Mouse (Mus musculus): ENCODE results near the gene 1700011L22Rik.

The 1700011L22Rik gene

DNA sequence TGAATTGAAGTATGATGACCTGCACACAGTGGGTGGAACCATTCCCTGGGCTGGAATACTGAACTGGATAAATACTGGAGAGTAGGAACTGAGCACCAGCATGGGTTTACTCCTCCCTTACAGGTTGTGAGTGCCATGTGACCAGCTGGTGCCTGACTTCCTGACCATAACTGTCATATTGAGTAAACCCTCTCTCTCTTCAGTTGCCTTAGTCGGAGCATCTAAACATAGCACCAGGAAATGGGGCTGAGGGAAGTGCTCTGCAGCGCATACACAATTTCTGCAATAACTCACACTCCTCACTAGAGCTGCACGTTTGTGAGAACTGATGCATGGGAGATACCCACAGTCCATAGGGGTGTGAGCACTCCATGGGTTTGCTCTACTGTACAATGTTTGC is 9.1 kb downstream of the 1700011L22Rik start:
- no peak for DNase-seq (ENCODE audit: low spot score)

DNA sequence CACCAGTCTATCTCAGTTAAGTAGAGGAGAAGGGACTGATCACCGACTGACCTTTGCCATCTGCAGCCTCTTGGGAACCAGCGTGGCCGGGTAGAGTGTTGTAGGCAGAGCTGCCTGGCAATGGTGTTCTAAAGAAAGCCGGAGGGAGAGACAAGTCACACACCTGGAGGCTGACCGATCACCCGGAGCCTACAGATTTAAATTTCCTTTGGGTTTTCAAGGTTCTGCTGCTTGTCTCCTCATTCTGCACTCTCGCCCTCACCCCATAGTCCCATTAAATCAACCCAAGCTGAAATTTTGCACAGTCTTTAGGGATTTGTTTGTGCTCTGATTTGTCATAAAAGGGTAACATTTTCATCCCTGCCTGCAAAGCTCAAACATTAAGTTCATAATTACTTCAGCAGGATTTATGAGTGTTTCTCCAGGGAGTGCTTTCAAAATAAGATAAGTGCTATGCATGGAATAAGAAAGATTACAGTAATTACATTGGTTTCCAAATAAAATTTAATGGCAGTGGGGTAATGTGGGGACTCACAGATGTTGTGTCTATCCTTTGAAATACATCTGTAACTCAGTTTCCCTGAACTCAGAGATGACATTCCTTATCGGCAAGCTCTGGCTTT is 19.0 kb downstream of the 1700011L22Rik start:
- DNase-seq (ENCODE audit: low spot score) = no peak

DNA sequence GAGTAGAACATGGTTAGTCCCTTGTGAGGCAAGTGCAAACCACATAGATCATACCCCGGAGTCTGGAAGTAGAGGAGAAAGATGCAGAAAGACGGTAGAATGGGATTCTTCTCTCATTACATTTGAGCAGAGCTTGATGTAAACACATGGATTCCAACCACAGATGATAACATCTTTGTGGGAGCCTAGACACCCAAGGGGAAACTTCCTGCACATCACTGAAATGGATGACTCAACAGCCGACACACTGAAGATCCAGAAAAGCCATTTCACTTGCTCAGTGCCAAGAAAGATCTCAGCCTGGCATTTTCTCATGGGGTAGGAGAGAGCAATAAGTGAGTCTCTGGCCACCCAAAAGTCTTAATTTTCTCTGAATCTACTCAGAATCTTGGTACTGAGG is 20.5 kb downstream of the 1700011L22Rik start:
- no peak for DNase-seq (ENCODE audit: low spot score)

DNA sequence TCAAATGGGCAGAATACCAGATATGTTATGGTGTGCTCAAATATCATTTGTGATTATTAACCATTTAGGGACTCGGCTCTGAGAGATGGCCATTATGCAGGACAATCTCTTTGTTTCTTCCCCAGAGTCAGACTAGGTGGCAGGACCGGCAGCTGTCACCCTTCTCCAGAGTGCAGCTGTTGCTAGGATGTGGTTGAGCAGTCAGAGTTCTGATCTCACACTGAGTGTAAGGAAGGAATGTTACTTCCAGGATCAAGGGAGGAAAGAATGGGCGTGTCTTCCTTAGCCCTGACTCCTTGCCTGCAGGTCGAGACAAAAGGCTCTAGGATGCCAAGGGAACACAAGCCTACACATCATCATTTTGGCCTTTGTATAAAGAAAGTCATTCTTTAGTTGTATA is 21.2 kb downstream of the 1700011L22Rik start:
- DNase-seq (ENCODE audit: low spot score) = no peak

DNA sequence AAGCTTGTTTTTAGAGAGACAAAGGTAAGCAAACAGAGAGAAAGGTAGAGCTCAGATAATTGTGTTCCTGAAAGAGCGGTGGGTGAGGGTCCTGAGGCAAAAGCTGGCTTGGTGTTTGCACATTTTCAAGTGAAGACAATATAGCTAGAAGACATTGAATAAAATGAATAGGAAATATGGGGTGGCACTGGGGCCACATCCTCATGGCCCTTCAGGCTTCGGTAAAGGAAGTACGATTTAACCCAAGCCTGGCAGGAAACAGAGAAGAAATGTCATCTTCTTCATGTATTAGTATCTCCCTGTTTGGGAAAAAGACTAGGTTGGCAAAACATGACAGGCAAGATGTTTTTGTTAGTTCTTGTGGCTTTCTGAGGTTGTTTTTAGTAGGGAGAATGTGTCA is 22.3 kb downstream of the 1700011L22Rik start:
- DNase-seq (ENCODE audit: low spot score) = no peak

DNA sequence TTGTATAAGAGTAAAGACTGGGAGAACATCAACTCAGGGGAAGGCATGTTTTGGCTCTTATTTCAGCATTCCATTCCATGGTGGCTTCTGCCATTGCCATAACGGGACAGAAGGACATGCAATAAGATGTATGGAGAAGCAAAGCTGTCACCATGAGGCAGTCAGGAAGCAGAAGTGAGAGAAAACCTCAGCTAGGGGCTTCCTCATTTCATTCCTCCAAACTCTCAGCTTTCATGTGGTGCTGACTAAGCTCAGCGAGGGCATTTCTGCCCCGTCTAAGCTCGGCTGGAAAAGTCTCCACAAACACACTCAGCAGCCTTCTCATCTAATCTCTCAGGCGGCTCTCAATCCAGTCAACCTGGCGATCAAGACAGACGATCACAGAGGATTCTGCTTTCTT is 22.8 kb downstream of the 1700011L22Rik start:
- DNase-seq (ENCODE audit: low spot score) = no peak

DNA sequence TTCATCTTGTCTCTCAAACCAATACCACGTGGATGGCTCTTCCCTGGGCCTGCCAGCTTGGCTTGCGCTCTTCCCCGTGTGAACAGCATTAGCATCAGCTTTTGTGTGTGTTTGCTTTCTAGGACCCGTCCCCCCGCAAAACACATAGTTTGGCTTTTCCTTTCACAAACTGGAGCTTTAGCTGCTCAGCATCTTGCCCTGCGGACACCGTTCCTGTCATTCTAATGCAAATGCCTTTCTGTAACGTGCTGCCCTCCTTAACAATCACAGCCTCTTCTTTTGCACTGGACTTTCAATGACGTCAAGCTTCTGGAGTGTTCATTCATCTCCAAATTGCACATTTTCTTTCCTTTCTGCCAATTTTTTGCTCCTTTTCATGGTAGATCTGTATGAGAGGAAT is 24.0 kb downstream of the 1700011L22Rik start:
- DNase-seq (ENCODE audit: low spot score) = no peak

DNA sequence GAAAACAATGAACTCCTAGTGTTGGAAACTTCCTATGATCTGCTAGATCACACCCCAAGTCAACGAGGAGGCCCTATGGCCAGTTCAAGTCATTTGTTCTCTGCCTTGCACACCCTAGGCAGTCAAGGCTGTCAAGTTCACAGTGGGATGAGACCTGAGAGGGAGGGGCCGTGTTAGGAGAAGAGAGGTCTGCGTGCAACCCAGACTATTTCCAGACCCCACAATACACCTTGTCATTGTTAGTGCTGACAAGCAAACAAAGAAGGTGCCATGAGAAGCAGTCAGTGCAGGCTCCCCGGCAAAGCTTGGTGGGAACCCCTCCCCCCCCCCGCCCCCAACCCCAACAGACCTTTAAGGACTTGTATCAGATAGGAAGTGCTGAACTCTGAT is 25.6 kb downstream of the 1700011L22Rik start:
- no peak for DNase-seq (ENCODE audit: low spot score)

DNA sequence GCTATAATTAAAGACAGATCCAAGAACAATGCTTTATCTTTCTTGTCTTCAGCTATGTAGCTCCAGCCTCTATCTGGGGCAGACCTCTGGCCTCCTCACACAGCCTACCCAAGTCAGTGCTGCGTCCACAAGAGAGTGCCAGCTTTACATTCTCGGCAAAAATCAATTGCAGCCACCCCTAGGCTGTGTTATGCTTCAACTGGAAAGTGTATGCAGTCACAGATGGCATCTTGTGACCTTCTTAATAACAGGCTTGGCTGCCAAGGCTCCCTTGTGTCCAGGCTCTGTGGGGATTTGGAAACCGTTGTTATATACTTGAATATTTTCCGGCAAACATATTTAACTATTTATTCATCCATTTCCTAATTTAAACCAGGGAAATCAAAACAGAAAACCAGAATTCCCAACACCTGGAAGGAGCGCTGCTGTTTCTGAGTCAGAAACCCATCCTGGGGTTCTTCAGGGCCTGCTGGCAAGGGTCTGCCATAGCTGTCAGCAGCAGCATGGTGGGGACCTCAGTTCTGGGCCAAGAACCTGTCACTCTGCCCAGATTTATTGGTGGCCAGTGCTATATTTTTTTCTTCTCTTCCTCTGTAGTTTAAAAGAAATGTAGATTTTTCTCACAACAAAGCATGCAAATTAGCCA is 26.1 kb downstream of the 1700011L22Rik start:
- no peak for DNase-seq (ENCODE audit: low spot score)

DNA sequence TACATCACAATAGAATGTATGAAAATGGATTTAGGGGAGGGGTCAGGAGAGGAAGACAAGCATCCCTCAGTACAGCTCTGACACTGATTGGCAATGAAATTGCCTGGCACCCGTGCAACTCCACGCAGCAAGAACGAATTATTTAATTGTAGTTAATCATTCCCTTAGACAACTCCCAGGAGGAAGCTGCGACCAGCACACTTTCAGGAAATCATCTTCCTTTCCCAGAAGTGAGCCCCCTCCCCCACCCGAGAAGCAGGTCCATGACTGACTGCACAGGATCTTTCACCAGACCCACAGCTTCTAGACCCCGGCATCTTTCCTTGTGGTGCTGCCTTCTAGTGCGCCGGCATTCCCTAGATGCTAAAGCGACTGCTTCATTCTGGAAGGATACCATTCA is 36.7 kb downstream of the 1700011L22Rik start:
- no peak for DNase-seq (ENCODE audit: low spot score)

DNA sequence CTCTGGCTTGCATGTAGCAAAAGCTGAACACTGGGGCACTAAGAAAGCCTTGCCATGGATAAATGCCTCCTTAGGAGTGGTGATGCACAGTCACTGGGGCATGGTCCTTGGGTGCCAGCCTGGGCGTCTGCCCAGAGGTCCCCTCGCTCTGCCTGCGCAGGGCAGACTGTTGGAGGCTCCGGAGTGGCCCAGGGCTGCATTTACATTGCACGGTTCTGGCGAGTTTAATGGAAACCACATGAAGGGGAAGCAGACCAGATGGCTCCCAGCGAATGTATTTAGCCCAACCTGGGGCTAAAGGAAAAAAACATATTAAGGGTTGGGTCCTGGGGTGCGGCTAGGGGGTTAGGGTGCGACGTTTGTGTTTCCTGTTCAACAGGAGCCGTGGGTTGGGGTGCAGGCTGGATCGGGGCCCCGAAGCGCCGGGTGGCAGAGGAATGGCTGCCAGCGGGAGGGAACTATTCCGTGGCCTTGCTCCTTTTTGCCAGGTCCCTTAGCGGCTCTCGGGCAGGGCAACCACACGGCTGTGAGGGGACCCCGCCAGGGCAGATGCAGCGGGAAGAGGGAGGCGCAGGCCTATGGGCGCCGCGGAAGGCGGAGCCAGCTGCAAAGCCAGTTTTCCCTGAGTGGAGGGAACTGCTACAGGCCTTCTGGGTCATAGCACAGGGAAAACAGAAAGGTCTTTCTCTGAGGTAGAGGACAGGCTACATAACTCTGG is 38.6 kb downstream of the 1700011L22Rik start:
- no peak for DNase-seq (ENCODE audit: low spot score)

DNA sequence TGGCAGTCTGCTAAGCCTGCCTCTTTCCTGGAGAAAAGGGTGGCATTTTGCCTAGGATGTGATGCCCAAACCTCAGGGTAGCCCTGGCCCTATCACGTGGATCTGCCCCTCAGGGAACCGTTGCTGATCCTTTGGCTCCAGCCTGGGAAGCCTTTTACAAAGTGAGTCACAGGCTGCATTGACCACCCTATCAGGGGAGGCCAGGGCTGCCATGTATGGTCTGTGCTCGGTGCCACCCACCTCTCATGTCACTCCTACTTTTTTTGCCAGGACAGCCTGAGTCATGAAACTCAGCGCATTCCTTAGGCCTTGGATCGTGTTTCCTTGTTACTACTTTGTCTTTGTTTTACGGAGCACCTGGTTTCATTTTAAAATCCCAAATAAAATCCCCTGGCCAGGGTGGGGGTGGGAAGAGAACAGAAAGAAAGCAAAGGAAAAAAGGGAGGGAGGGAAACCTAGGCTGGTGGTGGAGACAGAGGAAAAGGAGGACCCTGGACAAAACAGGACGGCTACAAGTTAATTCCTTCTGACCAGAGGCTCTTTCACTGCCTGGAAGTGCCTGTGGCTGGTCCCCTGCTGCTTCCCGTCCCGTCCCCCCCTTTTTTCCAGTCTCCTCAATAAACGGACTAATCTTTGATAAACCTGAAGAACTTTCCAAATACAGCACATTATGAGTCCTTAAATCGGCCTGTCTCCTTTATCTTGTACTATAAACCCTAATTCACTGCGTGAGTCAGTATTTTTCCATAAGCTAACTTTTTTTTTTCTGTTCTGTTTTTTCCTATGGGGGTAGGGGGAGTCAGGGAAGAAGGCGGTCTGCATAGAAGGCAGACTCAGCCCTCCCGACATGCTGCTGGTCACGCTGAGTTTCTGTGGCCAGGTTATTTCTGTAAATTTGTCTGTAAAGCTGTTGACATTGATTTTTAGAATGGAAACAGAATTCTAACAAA is 39.4 kb downstream of the 1700011L22Rik start:
- DNase-seq (ENCODE audit: low spot score) = no peak

DNA sequence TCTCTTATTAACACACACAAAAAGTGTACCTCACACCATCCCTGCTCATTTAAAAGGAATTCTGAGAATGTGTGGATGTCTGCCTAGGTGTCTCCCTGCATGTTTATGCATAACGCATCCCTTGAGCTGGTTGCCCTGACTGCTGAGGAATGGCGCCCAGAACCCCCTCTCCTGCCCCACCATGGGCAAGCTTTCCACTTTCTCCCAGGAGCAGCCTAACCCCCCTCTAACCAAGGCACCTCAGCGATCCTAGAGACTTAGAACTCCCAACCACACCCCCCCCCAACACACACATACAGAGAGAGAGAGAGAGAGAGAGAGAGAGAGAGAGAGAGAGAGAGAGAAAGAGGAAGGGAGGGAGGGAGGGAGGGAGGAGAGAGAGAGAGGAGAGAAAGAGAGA is 40.2 kb downstream of the 1700011L22Rik start:
- no peak for DNase-seq (ENCODE audit: low spot score)

DNA sequence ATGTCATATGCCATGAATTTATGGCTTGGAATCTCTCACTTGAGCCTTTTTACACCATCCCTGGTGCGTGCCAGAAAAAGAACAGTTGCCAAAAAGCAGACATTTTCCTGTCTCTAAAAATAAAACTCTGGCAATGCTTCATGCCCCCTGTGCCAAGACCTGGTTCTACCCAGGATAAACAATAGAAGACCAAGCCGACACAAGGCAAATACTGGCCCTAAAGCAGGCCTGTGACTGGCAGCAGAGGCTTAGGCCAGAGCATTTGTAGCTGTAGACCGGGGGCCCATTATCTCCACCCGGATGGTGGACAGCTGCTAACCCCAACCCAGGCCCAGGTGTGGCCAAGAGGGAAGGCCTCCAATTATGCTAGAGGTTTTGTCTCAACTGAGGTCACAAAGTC is 41.5 kb downstream of the 1700011L22Rik start:
- DNase-seq (ENCODE audit: low spot score) = no peak

DNA sequence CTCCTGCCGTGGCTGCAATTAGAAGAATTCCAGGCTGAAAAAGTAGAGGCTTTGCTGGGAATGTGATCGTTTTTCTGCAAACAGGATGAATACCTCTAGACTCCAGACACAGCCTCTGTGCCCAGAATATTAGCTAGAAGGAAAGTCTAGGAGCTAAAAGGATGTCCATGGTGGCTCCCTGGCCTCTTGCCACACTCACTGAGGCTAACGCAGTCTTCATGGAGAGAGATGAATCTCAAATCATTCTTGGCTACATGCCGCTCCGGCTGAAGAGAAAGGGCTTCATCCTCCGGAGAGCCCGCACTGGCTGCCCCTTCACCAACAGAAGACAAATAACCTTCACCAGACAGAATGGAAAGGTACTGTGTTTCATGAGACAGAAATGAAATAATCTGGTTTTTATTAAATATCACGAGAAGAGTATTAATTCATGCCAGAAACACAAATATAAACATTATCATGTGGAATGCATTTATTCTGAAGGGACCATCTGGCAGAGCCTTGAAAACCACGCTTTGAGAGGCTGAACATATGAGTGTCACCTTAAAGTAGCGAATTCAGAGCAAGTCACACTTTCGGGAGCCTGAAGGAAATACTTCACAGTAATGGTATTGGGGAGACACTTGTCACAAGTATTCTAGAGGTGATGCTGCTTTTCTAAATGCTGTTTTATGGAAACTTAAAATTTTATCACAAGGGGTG is 46.8 kb downstream of the 1700011L22Rik start:
- DNase-seq (ENCODE audit: low spot score) = no peak

DNA sequence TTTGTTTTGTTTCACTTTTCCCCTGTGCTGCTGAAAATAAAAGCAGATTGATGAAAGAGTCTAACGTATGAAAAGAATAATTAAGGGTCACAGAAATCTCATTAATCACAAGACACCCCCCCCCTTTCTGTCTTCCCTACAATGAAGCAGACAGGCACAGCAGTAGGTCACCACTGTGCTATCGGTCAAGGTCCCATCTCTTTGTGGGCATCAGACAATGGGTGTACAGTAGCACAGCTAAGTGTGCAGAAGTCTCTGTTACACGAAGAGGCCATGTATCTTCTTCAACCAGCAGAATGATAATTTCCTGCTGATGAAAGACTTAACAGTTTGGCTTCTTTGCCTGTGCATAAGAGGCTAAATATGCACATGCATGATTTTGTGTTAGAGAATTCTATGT is 49.7 kb downstream of the 1700011L22Rik start:
- no peak for DNase-seq (ENCODE audit: low spot score)

DNA sequence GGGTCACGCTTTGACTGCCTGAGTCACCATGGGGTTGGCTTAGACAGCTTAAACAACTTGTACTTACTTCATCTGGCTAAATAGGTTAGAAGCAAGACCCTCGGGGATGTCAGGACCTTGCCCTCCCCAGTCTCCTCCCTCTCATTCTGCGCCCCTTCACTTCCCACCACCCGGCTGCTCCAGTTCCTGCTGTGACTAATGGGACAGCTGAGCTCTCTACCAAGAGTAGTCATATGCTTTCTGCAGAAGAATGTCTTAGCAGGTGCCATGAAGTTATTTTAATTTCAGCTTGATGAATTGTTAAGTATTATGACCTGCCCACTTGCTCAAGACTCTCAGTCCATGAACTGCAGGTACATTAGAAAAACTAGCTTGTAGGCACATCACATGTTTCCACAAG is 51.9 kb downstream of the 1700011L22Rik start:
- no peak for DNase-seq (ENCODE audit: low spot score)

DNA sequence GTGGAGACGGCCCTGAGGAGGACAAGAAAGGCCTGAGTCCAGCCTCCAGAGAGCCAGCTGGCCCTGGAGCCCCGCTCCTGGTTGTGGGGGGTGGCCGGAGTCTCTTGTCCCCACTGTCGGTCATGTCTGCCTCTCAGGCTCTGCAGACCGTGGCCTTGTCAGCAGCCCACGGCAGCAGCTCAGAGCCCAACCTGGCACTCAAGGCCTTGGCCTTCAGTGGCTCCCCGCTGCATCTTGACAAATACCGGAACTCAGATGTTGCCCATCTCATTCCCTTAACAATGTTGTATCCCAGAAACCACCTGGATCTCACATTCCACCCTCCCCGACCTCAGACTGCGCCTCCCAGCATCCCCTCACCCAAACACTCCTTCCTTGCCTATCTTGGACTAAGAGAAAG is 58.3 kb downstream of the 1700011L22Rik start:
- DNase-seq (ENCODE audit: low spot score) = no peak

DNA sequence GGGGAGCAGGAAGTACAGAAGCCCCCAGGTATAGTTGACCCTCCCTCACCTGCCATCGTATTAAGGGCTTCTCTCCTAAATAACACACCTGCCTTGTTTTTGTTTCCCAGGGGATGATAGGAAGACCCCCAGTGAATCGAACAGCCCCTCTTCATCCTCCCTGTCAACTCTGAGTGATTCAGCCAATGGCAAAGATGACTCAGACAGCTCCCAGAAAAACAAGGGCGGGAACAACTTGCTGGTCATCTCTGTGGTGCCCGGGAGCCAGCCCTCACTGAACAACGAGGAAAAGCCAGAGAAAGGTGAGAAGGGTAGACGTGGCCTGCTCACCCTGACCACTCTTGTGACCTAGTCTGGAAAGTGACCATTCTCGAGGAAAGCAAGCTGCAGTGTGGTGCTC is 62.9 kb downstream of the 1700011L22Rik start:
- no peak for DNase-seq (ENCODE audit: low spot score)

DNA sequence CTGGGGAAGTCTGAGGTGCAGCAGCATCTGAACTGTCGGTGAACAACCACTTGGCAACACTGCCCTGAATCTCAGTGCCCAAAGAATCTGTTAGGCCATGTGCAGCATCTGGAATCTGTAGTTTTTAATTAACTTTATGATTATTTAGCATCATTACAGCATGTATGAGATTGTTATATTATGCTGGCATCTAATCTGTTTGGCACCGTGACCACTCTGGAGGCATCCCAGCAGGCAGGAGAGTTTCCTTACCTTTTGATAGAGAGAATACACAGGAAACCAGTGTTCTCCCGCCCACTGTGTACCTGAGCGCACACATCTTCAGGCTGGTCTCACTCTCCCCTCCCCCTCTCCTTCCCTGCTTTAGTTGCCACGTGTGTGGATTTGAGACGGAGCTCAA is 68.7 kb downstream of the 1700011L22Rik start:
- DNase-seq (ENCODE audit: low spot score) = no peak

DNA sequence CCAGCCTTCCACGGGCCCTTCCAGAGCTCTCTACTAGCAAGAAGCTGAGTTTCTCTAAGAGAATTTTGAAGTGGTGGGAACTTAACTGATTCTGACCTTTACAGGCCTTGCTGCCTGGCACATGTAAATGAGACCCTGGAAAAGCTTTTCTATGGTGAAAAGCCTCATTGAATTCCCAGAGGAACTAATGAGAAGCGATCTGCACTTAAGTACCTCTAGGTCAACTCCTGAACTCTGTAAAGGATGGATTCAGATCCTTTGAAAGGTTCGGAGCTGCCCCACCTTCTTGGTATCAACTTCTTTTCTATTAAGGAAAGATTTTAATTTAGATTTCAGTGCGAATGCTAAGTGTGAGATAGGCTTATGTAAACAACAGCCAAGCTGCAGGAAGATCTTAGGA is 72.4 kb downstream of the 1700011L22Rik start:
- no peak for DNase-seq (ENCODE audit: low spot score)

DNA sequence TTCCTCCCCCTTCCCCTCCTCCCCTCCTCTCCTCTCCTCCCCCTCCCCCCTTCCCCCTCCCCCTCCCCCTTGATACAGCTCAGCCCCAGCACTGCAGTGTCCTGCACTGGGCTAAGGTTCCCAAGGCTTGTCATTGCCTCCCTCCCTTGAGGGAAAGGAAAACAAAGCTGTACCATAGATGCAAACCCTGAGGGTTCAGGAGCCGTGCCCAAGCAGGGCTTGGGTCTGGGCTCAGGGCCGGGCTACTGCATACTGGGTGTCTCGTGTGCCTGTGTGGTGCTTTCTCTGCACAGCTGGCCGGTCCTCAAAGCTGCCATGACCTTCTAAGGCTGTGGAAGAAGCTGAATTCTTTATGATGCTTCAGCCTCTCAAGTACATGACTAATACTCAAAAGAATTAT is 74.8 kb downstream of the 1700011L22Rik start:
- DNase-seq (ENCODE audit: low spot score) = no peak

All from spleen, adult 12 weeks (tissue).